Mouse (Mus musculus) E14TG2a.4 (cell line): ENCODE results near the gene Ctnnbip1.

Experiments
- CTCF ChIP-seq: conservative IDR thresholded peaks from 2 replicates; pipeline ENCODE4 v1.5.1; 2014; ENCODE audit warnings: low read length
- NANOG ChIP-seq: IDR thresholded peaks from 2 replicates; pipeline ENCODE4 v1.6.1; 2014; ENCODE audit warnings: borderline replicate concordance, low read length, mixed read lengths
- POU5F1 ChIP-seq: IDR thresholded peaks from 2 replicates; pipeline ENCODE4 v1.6.1; 2014; ENCODE audit warnings: low read length, borderline replicate concordance

DNA sequence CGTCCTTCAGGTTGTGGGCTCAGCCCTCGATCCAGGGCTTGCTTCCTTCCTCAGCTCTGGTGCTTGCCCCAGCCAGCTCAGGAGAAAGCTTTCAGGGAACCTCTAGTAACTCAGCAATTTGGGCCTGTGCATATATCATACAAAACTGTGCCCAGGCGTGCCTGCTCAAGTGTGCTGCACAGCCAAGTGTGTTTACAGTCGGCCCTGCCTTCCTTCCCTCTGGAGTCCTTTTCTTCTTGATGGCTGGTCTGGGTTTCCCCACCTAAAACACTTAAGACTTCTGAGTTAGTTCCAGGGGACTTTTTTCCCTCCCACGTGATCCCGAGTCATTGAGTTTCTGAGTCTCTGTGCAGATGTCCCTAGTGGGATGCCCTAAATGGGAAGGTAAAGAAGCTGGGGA, 29.5 kb downstream of the Ctnnbip1 start:
- TF ChIP-seq CTCF (no peak), POU5F1 (no peak), NANOG (no peak)
